Mouse (Mus musculus): ENCODE measurements at regions not wholly inside any gene's neighbourhood (a gene's known extent, or its start where the extent isn't known, plus 50 kb on each side); places are given as distances from the start of the nearest gene placed in this dataset.

GRCm38 (mm10) chr11:57911698-57912283, 79.2 kb upstream of the Hand1 start:
- TF ChIP-seq TAL1 (IDR thresholded peaks at IDR 0.05; ENCODE audit: low read length) (no peak), GATA1 (IDR thresholded peaks at IDR 0.05; ENCODE audit: low read length) (no peak)

All from erythroblast, embryonic 14.5 days (primary cell).